9 mouse cellular contexts compared by ENCODE assay signal in the genomic region with DNA sequence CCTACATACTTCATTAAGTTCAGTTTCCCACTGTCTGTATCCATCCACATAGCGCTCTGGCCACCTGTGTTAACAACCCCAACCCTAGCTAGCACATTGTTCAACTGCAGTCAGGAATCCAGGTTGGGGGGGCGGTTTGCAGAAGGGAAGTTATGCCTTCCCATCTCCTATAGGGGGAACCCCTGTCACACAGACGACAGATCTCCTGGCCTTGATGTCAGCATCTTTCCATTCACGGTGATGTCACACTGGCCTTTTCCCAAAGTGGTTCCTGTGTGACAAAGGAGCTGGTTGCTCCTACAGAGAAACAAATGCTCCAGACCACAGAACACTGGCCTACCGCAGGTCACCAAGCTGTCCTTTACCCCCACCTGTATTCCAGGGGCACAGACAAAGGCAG. TPM values are rescaled to one million over a fixed set of nuclear protein-coding genes. Genes with fewer than 3 reads are reported as not detected.
DNase-seq lines count a peak whose midpoint lies in the region; ATAC-seq lines count a peak whose summit lies in the region.
"Had no signal": no experiment of that assay in that cellular context is flagged by ENCODE, and none has a peak within 500 bp of the region (broad histone marks: within the 10 kb centered on the region; RNA-seq: fewer than 3 reads in every experiment).

No protein-coding gene starts in this region.

- H3K36me3 ChIP-seq in kidney, embryonic 14.5 days (ENCODE audit: control insufficient read depth, insufficient read depth, low read length): peaks cover 62% of the 10 kb centered on the region
- peaks cover 58% of the 10 kb centered on the region for H3K36me3 ChIP-seq in embryonic facial prominence, embryonic 14.5 days (ENCODE audit: control insufficient read depth, insufficient read depth, low read length)

- no peak for ATAC-seq in kidney, embryonic 14.5 days (ENCODE audit: low FRiP score, low TSS enrichment)
- no peak for ATAC-seq in embryonic facial prominence, embryonic 14.5 days (ENCODE audit: low read depth)
- ATAC-seq in erythroid progenitor cell, adult 5-6 weeks (replicated peaks; ENCODE audit: low FRiP score, poor library complexity, severe bottlenecking): no peak
- no peak for ATAC-seq in megakaryocyte-erythroid progenitor cell, adult 5-6 weeks (replicated peaks; ENCODE audit: low FRiP score, low TSS enrichment, poor library complexity, severe bottlenecking)

- H3K4me2 ChIP-seq in kidney, embryonic 14.5 days (replicated peaks; ENCODE audit: low read depth, low read length): no peak overlapping the region
- H3K4me2 ChIP-seq in embryonic facial prominence, embryonic 14.5 days (ENCODE audit: low read depth, low read length): no peak overlapping the region

- DNase-seq in kidney, adult 18-20 months: peak; percentile 23
- DNase-seq in 416B (ENCODE audit: low read depth) (peak; percentile 55), ZHBTc4 (ENCODE audit: low read depth, low spot score) (peak; percentile 56)
- DNase-seq in embryonic facial prominence, embryonic 14.5 days (ENCODE audit: low spot score): peak; percentile 59
- DNase-seq in lung, postnatal 36 days: peak; percentile 38

- no peak overlapping the region for H3K27ac ChIP-seq in kidney, embryonic 14.5 days (ENCODE audit: low read depth, low read length)
- no peak overlapping the region for H3K27ac ChIP-seq in embryonic facial prominence, embryonic 14.5 days (replicated peaks; ENCODE audit: low read depth, low read length)

- H3K9ac ChIP-seq in kidney, embryonic 14.5 days (ENCODE audit: low read depth, low read length): no peak overlapping the region
- no peak overlapping the region for H3K9ac ChIP-seq in embryonic facial prominence, embryonic 14.5 days (ENCODE audit: low read depth, low read length)

- no peaks in the 10 kb centered on the region for H3K9me3 ChIP-seq in kidney, embryonic 14.5 days (ENCODE audit: control insufficient read depth, low read length)
- H3K9me3 ChIP-seq in embryonic facial prominence, embryonic 14.5 days (ENCODE audit: control insufficient read depth, low read length): no peaks in the 10 kb centered on the region

- H3K4me3 ChIP-seq in kidney, embryonic 14.5 days (ENCODE audit: low read length): no peak overlapping the region
- H3K4me3 ChIP-seq in embryonic facial prominence, embryonic 14.5 days (ENCODE audit: low read depth, low read length): no peak overlapping the region

- H3K4me1 ChIP-seq in kidney, embryonic 14.5 days (ENCODE audit: control insufficient read depth, insufficient read depth, low read length): peaks cover 13% of the 10 kb centered on the region
- H3K4me1 ChIP-seq in embryonic facial prominence, embryonic 14.5 days (ENCODE audit: control insufficient read depth, insufficient read depth, low read length): no peaks in the 10 kb centered on the region

- WGBS in kidney, embryonic 14.5 days: 58% methylated on average over 5 of the region's 5 CpGs
- 55% methylated on average over 5 of the region's 5 CpGs for WGBS in embryonic facial prominence, embryonic 14.5 days

- H3K27me3 ChIP-seq in kidney, embryonic 14.5 days (ENCODE audit: control insufficient read depth, insufficient read depth, low read length): no peaks in the 10 kb centered on the region
- 0 out of 2 replicates have a peak, but pooled peaks cover 6% of the 10 kb centered on the region for H3K27me3 ChIP-seq in embryonic facial prominence, embryonic 14.5 days (replicated peaks; ENCODE audit: control insufficient read depth, insufficient read depth, low read length)

RNA-seq across cellular contexts. Expression of a gene that starts 4.2 kb away (rescaled TPM):
- 231 and 315 TPM in 2 replicates for polyA plus RNA-seq in kidney, embryonic 14.5 days (2014; fragmentation: Nextera tagmentation; extraction: Ambion mirVana)
- 137 and 146 TPM in 2 replicates for polyA plus RNA-seq in embryonic facial prominence, embryonic 14.5 days (2014; fragmentation: Nextera tagmentation; extraction: Ambion mirVana)
- total RNA-seq in erythroid progenitor cell, adult 5-6 weeks (2015; ENCODE audit: low replicate concordance): 1.4 and 1.7 TPM in 2 replicates
- total RNA-seq in erythroid progenitor cell, adult 5-6 weeks (2017; ENCODE audit: low replicate concordance): 1.3 and 1.7 TPM in 2 replicates
- total RNA-seq in megakaryocyte-erythroid progenitor cell, adult 5-6 weeks (2014; fragmentation: Nextera tagmentation): 3.8 and 5.3 TPM in 2 replicates
- 5.9 and 6.7 TPM in 2 replicates for total RNA-seq in megakaryocyte-erythroid progenitor cell, adult 5-6 weeks (2017)

RNA-seq across cellular contexts. Expression of a gene that starts 20.7 kb away (rescaled TPM):
- polyA plus RNA-seq in kidney, embryonic 14.5 days (2014; fragmentation: Nextera tagmentation; extraction: Ambion mirVana): 19.2 and 20.3 TPM in 2 replicates
- polyA plus RNA-seq in embryonic facial prominence, embryonic 14.5 days (2014; fragmentation: Nextera tagmentation; extraction: Ambion mirVana): 19.3 and 21.0 TPM in 2 replicates
- 5.4 and 10.8 TPM in 2 replicates for total RNA-seq in erythroid progenitor cell, adult 5-6 weeks (2015; ENCODE audit: low replicate concordance)
- total RNA-seq in erythroid progenitor cell, adult 5-6 weeks (2017; ENCODE audit: low replicate concordance): 27.9 and 85.0 TPM in 2 replicates
- 21.0 and 40.2 TPM in 2 replicates for total RNA-seq in megakaryocyte-erythroid progenitor cell, adult 5-6 weeks (2014; fragmentation: Nextera tagmentation)
- 27.1 and 30.4 TPM in 2 replicates for total RNA-seq in megakaryocyte-erythroid progenitor cell, adult 5-6 weeks (2017)

RNA-seq across cellular contexts. Expression of a gene that starts 39.2 kb away (rescaled TPM):
- polyA plus RNA-seq in kidney, embryonic 14.5 days (2014; fragmentation: Nextera tagmentation; extraction: Ambion mirVana): 2.2 and 2.5 TPM in 2 replicates
- polyA plus RNA-seq in embryonic facial prominence, embryonic 14.5 days (2014; fragmentation: Nextera tagmentation; extraction: Ambion mirVana): 0.42 and 5.3 TPM in 2 replicates
- not detected in 2 replicates for total RNA-seq in erythroid progenitor cell, adult 5-6 weeks (2015; ENCODE audit: low replicate concordance)
- total RNA-seq in erythroid progenitor cell, adult 5-6 weeks (2017; ENCODE audit: low replicate concordance): not detected in 2 replicates
- not detected in 2 replicates for total RNA-seq in megakaryocyte-erythroid progenitor cell, adult 5-6 weeks (2014; fragmentation: Nextera tagmentation)
- total RNA-seq in megakaryocyte-erythroid progenitor cell, adult 5-6 weeks (2017): 0.52 and 0.88 TPM in 2 replicates
- total RNA-seq: neutrophil, adult 5-6 weeks had no signal
